Mouse (Mus musculus): Measurements from ENCODE around the gene Galnt2. TPM values are rescaled to one million over a fixed set of nuclear protein-coding genes. Genes with fewer than 3 reads are reported as not detected.

The Galnt2 gene
- total and polyA plus RNA-seq, 3 experiments = 18.6 to 27.3 (median 23.6) TPM

- H3K4me2 ChIP-seq (ENCODE audit: insufficient read depth, low read depth, poor library complexity, severe bottlenecking) = no peak overlapping the region
- H3K4me1 ChIP-seq (ENCODE audit: control insufficient read depth in 1 of 2, insufficient read depth in 2 of 2) = peaks cover 11 to 44% of the 10 kb centered on the region in 2 experiments
- H3K9ac ChIP-seq (ENCODE audit: insufficient read depth, low read depth) = no peak overlapping the region
- no peak for TF ChIP-seq MXI1 (IDR thresholded peaks at IDR 0.05; ENCODE audit: low read depth, low read length)
- TF ChIP-seq RAD21 (IDR thresholded peaks at IDR 0.05; ENCODE audit: low read depth, low read length) = peak; percentile 62
- peak in 1 of 2 experiments; percentile 58; a peak in 3 of 4 replicates for TF ChIP-seq CTCF (conservative IDR thresholded peaks at IDR 0.05 in 1 of 2, IDR thresholded peaks at IDR 0.05 in 1 of 2; ENCODE audit: low read depth in 2 of 2, low read length in 2 of 2)
- TF ChIP-seq UBTF (IDR thresholded peaks at IDR 0.05; ENCODE audit: low read depth, low read length) = no peak
- peak; percentile 69 for TF ChIP-seq SMC3 (IDR thresholded peaks at IDR 0.05; ENCODE audit: low read depth, low read length)
- dilution Hi-C loops (cut with MboI; ENCODE audit: extremely low pct_ligation_motif_present, extremely low pct_unique_long_range_greater_than_20kb, low sequenced_read_pairs) = no loop called here
- H3K4me3 ChIP-seq (replicated peaks in 1 of 3; ENCODE audit: low read depth in 2 of 3, low read length in 2 of 3, poor library complexity in 1 of 3) = no peak overlapping the region
- H3K36me3 ChIP-seq (replicated peaks in 1 of 2; ENCODE audit: control insufficient read depth in 1 of 2, insufficient read depth in 1 of 2, low read length in 1 of 2) = peaks cover 2 to 44% of the 10 kb centered on the region in 2 experiments
- no peak overlapping the region for H3K27ac ChIP-seq (ENCODE audit: insufficient read depth, low read depth)
- H3K9me3 ChIP-seq (replicated peaks; ENCODE audit: low read length) = no peaks in the 10 kb centered on the region
- no peaks in the 10 kb centered on the region for H3K27me3 ChIP-seq (replicated peaks)
- no peaks in the 10 kb centered on the region; the same call in 1 of the 2 replicates for H3K79me2 ChIP-seq (replicated peaks; ENCODE audit: control insufficient read depth, extremely low read depth, insufficient read depth, poor library complexity, severe bottlenecking)
- no peak for DNase-seq (ENCODE audit: extremely low read depth)
- in situ Hi-C loops (cut with MboI; ENCODE audit: low pct_ligation_motif_present, low pct_unique_long_range_greater_than_20kb, low sequenced_read_pairs) = no loop called here
Observed at GRCm38 (mm10) chr8:124290911-124291691, 59.9 kb downstream of the Galnt2 start.

GRCm38 (mm10) chr8:124291693-124292092 is 60.5 kb downstream of the Galnt2 start:
- Histone ChIP-seq H3K27me3 (replicated peaks) (no peaks in the 10 kb centered on the region), H3K4me2 (ENCODE audit: insufficient read depth, low read depth, poor library complexity, severe bottlenecking) (no peak overlapping the region), H3K9ac (ENCODE audit: insufficient read depth, low read depth) (no peak overlapping the region), H3K27ac (ENCODE audit: insufficient read depth, low read depth) (no peak overlapping the region), H3K4me1 (ENCODE audit: control insufficient read depth in 1 of 2, insufficient read depth in 2 of 2) (peaks cover 5 to 38% of the 10 kb centered on the region in 2 experiments; a peak in 3 of 4 replicates), H3K4me3 (replicated peaks in 1 of 3; ENCODE audit: low read depth in 2 of 3, low read length in 2 of 3, poor library complexity in 1 of 3) (no peak overlapping the region), H3K79me2 (replicated peaks; ENCODE audit: control insufficient read depth, extremely low read depth, insufficient read depth, poor library complexity, severe bottlenecking) (no peaks in the 10 kb centered on the region; the same call in 1 of the 2 replicates), H3K9me3 (replicated peaks; ENCODE audit: low read length) (no peaks in the 10 kb centered on the region), H3K36me3 (replicated peaks in 1 of 2; ENCODE audit: control insufficient read depth in 1 of 2, insufficient read depth in 1 of 2, low read length in 1 of 2) (peaks cover 2 to 46% of the 10 kb centered on the region in 2 experiments)
- TF ChIP-seq USF1 (IDR thresholded peaks at IDR 0.05; ENCODE audit: low read depth, low read length) = no peak
- TF ChIP-seq EP300 (IDR thresholded peaks at IDR 0.05; ENCODE audit: low read length) = no peak
- TF ChIP-seq POLR2A (IDR thresholded peaks at IDR 0.05; ENCODE audit: low read depth, low read length) = no peak
- in situ Hi-C loops (cut with MboI; ENCODE audit: low pct_ligation_motif_present, low pct_unique_long_range_greater_than_20kb, low sequenced_read_pairs) (no loop called here), dilution Hi-C loops (cut with MboI; ENCODE audit: extremely low pct_ligation_motif_present, extremely low pct_unique_long_range_greater_than_20kb, low sequenced_read_pairs) (no loop called here)
- DNase-seq (ENCODE audit: extremely low read depth) = no peak

- Histone ChIP-seq H3K4me1 (ENCODE audit: control insufficient read depth in 1 of 2, insufficient read depth in 2 of 2) (peaks cover 0 to 28% of the 10 kb centered on the region in 2 experiments; a peak in 2 of 4 replicates), H3K36me3 (replicated peaks in 1 of 2; ENCODE audit: control insufficient read depth in 1 of 2, insufficient read depth in 1 of 2, low read length in 1 of 2) (peaks cover under 1 to 49% of the 10 kb centered on the region in 2 experiments), H3K4me2 (ENCODE audit: insufficient read depth, low read depth, poor library complexity, severe bottlenecking) (no peak overlapping the region), H3K27me3 (replicated peaks) (no peaks in the 10 kb centered on the region), H3K9me3 (replicated peaks; ENCODE audit: low read length) (no peaks in the 10 kb centered on the region), H3K9ac (ENCODE audit: insufficient read depth, low read depth) (no peak overlapping the region), H3K4me3 (replicated peaks in 1 of 3; ENCODE audit: low read depth in 2 of 3, low read length in 2 of 3, poor library complexity in 1 of 3) (no peak overlapping the region), H3K27ac (ENCODE audit: insufficient read depth, low read depth) (no peak overlapping the region), H3K79me2 (replicated peaks; ENCODE audit: control insufficient read depth, extremely low read depth, insufficient read depth, poor library complexity, severe bottlenecking) (no peaks in the 10 kb centered on the region; the same call in 1 of the 2 replicates)
- in situ Hi-C loops (cut with MboI; ENCODE audit: low pct_ligation_motif_present, low pct_unique_long_range_greater_than_20kb, low sequenced_read_pairs) = no loop called here
- DNase-seq (ENCODE audit: extremely low read depth) = no peak
- dilution Hi-C loops (cut with MboI; ENCODE audit: extremely low pct_ligation_motif_present, extremely low pct_unique_long_range_greater_than_20kb, low sequenced_read_pairs) = no loop called here
- TF ChIP-seq ZNF384 (IDR thresholded peaks at IDR 0.05; ENCODE audit: low read depth, low read length) (no peak), MEF2A (IDR thresholded peaks at IDR 0.05; ENCODE audit: borderline replicate concordance, low read depth, low read length) (no peak), USF2 (conservative IDR thresholded peaks at IDR 0.05; ENCODE audit: low read depth, low read length) (no peak), GABPA (IDR thresholded peaks at IDR 0.05; ENCODE audit: insufficient replicate concordance, low read depth, low read length) (no peak)
Observed at GRCm38 (mm10) chr8:124292965-124293364, 61.8 kb downstream of the Galnt2 start.

Data from CH12.LX (cell line).